Mouse (Mus musculus) hindbrain, embryonic 12.5 days (tissue): ENCODE data around the gene Kcnk7. TPM values are rescaled to one million over a fixed set of nuclear protein-coding genes. Genes with fewer than 3 reads are reported as not detected.
"Not testable (repeated sequence)": the region's sequence is repeated elsewhere in the genome, so short reads cannot be mapped to it uniquely, and the experiment has no call there.

ENCODE experiments used
- ATAC-seq: fragments of 200-750 bp; cut with Nextera tagmentation; 2 replicates; pipeline ENCODE4 v1.8.0; 2017; ENCODE audit warnings: moderate TSS enrichment; ENCODE audit not compliant: low FRiP score
- H3K27ac ChIP-seq: fragments of 300-500 bp; sonication (generic); 2 replicates; pipeline ENCODE4 v1.5.1; 2016; ENCODE audit warnings: mild to moderate bottlenecking
- H3K27me3 ChIP-seq: fragments of 300-500 bp; sonication (generic); 2 replicates; pipeline ENCODE4 v1.6.1; 2016; ENCODE audit warnings: mild to moderate bottlenecking
- H3K36me3 ChIP-seq: fragments of 300-500 bp; sonication (generic); 2 replicates; pipeline ENCODE4 v1.6.1; 2016; ENCODE audit warnings: mild to moderate bottlenecking
- H3K4me1 ChIP-seq: fragments of 300-500 bp; sonication (generic); 2 replicates; pipeline ENCODE4 v1.6.1; 2016
- H3K4me2 ChIP-seq: fragments of 300-500 bp; sonication (generic); replicated peaks from 2 replicates; pipeline ENCODE4 v1.6.1; 2016; ENCODE audit warnings: mild to moderate bottlenecking
- H3K4me3 ChIP-seq: fragments of 300-500 bp; sonication (generic); 2 replicates; pipeline ENCODE4 v1.5.1; 2016; ENCODE audit warnings: mild to moderate bottlenecking
- H3K9ac ChIP-seq: fragments of 300-500 bp; sonication (generic); 2 replicates; pipeline ENCODE4 v1.6.1; 2016; ENCODE audit warnings: mild to moderate bottlenecking, moderate library complexity
- H3K9me3 ChIP-seq: fragments of 300-500 bp; sonication (generic); replicated peaks from 2 replicates; pipeline ENCODE4 v1.6.1; 2016; ENCODE audit warnings: mild to moderate bottlenecking
- WGBS: fragments of 180-500 bp; shearing (Covaris S2); methylation state at CpG from one replicate; pipeline ENCODE4 v1.1.7; 2016; 5-methylcytosine and 5-hydroxymethylcytosine counted together
- polyA plus RNA-seq: library from polyadenylated mRNA; unstranded; fragments of >200 nt; fragmentation: Nextera tagmentation; extraction: Ambion mirVana; gene quantifications from 2 replicates; pipeline ENCODE4 v1.2.1, GENCODE M21; 2016

Gene Kcnk7
- polyA plus RNA-seq, 1 experiment from 2014 or later, result not detected

GRCm38 (mm10) chr19:5684985-5685384 is 19.2 kb upstream of the Kcnk7 start:
- Histone ChIP-seq H3K9me3 (no peaks in the 10 kb centered on the region), H3K9ac (no peak overlapping the region), H3K4me2 (no peak overlapping the region), H3K4me3 (no peak overlapping the region), H3K4me1 (peaks cover 17% of the 10 kb centered on the region), H3K27ac (no peak overlapping the region), H3K27me3 (no peaks in the 10 kb centered on the region), H3K36me3 (peaks cover 67% of the 10 kb centered on the region)
- ATAC-seq, result no peak
- WGBS, result 95% methylated on average over 13 of the region's 13 CpGs

DNA sequence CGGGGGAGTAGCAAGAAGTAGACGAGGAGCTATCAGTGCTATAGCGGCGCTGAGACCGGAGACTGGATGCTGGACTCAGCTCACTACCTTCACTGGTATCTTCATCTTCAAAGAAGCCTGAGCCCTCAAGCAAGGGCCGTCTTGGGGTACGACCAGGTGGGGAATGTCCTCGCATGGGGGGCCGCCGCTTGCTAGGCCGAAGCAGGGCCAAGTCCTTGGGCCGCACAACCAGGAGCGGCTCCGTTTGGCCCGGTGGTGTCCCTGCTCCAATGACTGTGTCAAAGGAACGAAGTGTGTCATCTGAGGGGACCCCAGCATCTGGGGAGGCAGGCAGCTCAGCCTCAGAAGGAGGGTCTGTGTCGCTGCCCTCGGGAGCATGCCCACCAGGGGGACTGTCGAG is 18.7 kb upstream of the Kcnk7 start:
- no peak for ATAC-seq
- Histone ChIP-seq H3K9me3 (no peaks in the 10 kb centered on the region), H3K36me3 (peaks cover 63% of the 10 kb centered on the region), H3K27me3 (no peaks in the 10 kb centered on the region), H3K4me2 (no peak overlapping the region), H3K9ac (no peak overlapping the region), H3K27ac (no peak overlapping the region), H3K4me3 (no peak overlapping the region), H3K4me1 (peaks cover 21% of the 10 kb centered on the region)
- WGBS, result 94% methylated on average over 19 of the region's 19 CpGs

GRCm38 (mm10) chr19:5685861-5686260 is 18.3 kb upstream of the Kcnk7 start:
- no peak overlapping the region for H3K4me2 ChIP-seq
- no peaks in the 10 kb centered on the region for H3K27me3 ChIP-seq
- no peaks in the 10 kb centered on the region for H3K9me3 ChIP-seq
- no peak overlapping the region for H3K9ac ChIP-seq
- H3K4me3 ChIP-seq, result no peak overlapping the region
- no peak overlapping the region for H3K27ac ChIP-seq
- peaks cover 25% of the 10 kb centered on the region for H3K4me1 ChIP-seq
- 95% methylated on average over 11 of the region's 11 CpGs for WGBS
- peaks cover 62% of the 10 kb centered on the region for H3K36me3 ChIP-seq
- no peak for ATAC-seq

- Histone ChIP-seq H3K9ac (no peak overlapping the region), H3K27ac (no peak overlapping the region), H3K4me3 (no peak overlapping the region), H3K9me3 (no peaks in the 10 kb centered on the region), H3K4me1 (peaks cover 31% of the 10 kb centered on the region), H3K4me2 (no peak overlapping the region), H3K27me3 (no peaks in the 10 kb centered on the region), H3K36me3 (peaks cover 62% of the 10 kb centered on the region)
- WGBS, result 93% methylated on average over 13 of the region's 13 CpGs
- no peak for ATAC-seq
Measured at GRCm38 (mm10) chr19:5686437-5686836, 17.7 kb upstream of the Kcnk7 start.

GRCm38 (mm10) chr19:5686954-5687353 is 17.2 kb upstream of the Kcnk7 start:
- WGBS, result 91% methylated on average over 12 of the region's 12 CpGs
- Histone ChIP-seq H3K4me3 (peak overlapping the region; percentile 90; the same call in 1 of the 2 replicates), H3K9ac (peak overlapping the region; percentile 94; the same call in 1 of the 2 replicates), H3K4me1 (peaks cover 36% of the 10 kb centered on the region), H3K36me3 (peaks cover 62% of the 10 kb centered on the region), H3K4me2 (peak overlapping the region; percentile 100)
- not testable (repeated sequence) for H3K27ac ChIP-seq, H3K9me3 ChIP-seq, ATAC-seq, H3K27me3 ChIP-seq

DNA sequence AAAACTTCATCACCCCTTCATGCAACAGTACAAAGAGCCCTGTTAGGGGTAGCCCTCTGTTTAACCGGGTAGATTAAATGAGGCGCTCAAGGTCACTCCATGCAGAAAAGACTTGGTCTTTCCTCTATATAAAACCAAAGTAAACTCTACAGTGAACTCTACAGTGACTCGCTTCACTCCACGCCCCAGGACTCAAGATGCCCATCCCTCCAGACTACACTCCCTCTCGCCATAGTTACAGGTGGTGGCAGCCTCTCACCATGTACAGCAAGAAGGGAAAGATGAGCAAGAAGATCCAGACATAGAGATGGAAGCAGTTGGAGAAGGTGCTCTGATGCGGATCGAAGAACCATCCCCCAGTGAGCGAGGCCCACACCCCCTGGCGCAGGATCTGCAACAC is 16.4 kb upstream of the Kcnk7 start:
- peak overlapping the region; percentile 94 for H3K9ac ChIP-seq
- 20% methylated on average over 9 of the region's 9 CpGs for WGBS
- H3K4me1 ChIP-seq, result peaks cover 44% of the 10 kb centered on the region
- no peak for ATAC-seq
- peak overlapping the region; percentile 100 for H3K4me2 ChIP-seq
- peak overlapping the region; percentile 89 for H3K27ac ChIP-seq
- H3K36me3 ChIP-seq, result peaks cover 55% of the 10 kb centered on the region
- H3K4me3 ChIP-seq, result peak overlapping the region; percentile 90
- H3K27me3 ChIP-seq, result no peaks in the 10 kb centered on the region
- no peaks in the 10 kb centered on the region for H3K9me3 ChIP-seq

DNA sequence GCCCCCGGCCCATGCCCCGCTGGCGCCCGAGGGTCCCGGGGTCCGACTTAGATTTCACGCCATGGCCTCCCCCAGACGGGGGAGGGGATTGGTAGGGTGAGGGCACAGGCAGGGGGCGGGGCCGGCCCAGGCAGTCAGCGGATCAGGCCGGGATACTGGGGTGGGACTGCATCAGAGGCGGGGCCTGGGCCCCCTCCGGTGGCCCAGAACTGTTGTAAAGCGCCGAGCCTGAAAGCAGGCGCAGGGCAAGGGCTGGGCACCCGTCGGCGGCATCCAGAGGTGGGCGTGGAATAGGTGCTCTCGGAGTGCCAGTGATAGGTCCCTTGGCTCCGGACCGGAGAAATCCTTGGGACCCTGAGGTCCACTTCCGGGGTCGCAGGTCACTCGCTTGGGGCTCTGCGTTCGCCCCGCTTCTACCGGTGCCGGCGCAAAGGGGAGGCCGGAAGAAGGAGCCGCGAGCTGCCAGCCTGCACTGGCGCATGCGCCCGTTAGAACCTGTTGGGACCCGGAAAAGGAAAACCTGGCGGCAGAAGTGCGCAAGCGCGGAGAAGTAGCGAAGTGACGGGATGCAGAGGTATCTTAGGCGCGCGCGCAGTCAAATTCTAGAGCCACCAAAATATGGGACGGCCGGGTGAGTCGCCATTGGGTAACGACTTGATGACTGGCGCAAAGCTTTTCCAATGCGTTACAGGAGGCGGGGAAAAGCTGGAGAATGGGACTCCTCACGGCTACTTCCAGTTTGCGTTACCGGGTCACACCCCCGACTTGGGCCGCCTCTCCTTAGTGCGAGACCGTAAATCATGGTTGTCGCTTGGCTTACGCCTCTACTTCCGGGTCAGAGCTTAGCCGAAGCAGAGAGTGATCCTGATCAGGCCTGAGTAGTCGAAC is 15.7 kb upstream of the Kcnk7 start, which contains the start of the genes Map3k11 and Pcnx3:
TSS of gene Map3k11 (plus strand) at position 543 of the 888 bp plus-strand sequence.
TSS of gene Pcnx3 (minus strand) at position 709 of the 888 bp plus-strand sequence.
- Histone ChIP-seq H3K9ac (peak within 1 kb of the TSS; percentile 94), H3K9me3 (no peaks in the 10 kb centered on the region), H3K4me3 (peak within 1 kb of the TSS; percentile 90), H3K4me1 (peaks cover 51% of the 10 kb centered on the region), H3K27me3 (no peaks in the 10 kb centered on the region), H3K36me3 (peaks cover 55% of the 10 kb centered on the region), H3K27ac (peak within 1 kb of the TSS; percentile 89), H3K4me2 (peak within 1 kb of the TSS; percentile 100)
- under 1% methylated on average over 68 of the region's 69 CpGs for WGBS
- ATAC-seq, result peak; percentile 93

- no peak for ATAC-seq
- Histone ChIP-seq H3K4me2 (peak overlapping the region; percentile 100), H3K4me3 (peak overlapping the region; percentile 90), H3K4me1 (peaks cover 55% of the 10 kb centered on the region), H3K9ac (peak overlapping the region; percentile 73), H3K36me3 (peaks cover 53% of the 10 kb centered on the region), H3K9me3 (no peaks in the 10 kb centered on the region), H3K27ac (peak overlapping the region; percentile 74), H3K27me3 (no peaks in the 10 kb centered on the region)
- WGBS, result 1% methylated on average over 7 of the region's 7 CpGs
Measured at GRCm38 (mm10) chr19:5689088-5689428, 15.1 kb upstream of the Kcnk7 start.

GRCm38 (mm10) chr19:5689565-5690342 is 14.4 kb upstream of the Kcnk7 start:
- peak overlapping the region; percentile 90 for H3K4me3 ChIP-seq
- H3K4me1 ChIP-seq, result peaks cover 55% of the 10 kb centered on the region
- peak overlapping the region; percentile 74 for H3K27ac ChIP-seq
- H3K4me2 ChIP-seq, result peak overlapping the region; percentile 100
- no peaks in the 10 kb centered on the region for H3K9me3 ChIP-seq
- WGBS, result 11% methylated on average over 42 of the region's 42 CpGs
- peak overlapping the region; percentile 73 for H3K9ac ChIP-seq
- H3K27me3 ChIP-seq, result no peaks in the 10 kb centered on the region
- H3K36me3 ChIP-seq, result peaks cover 47% of the 10 kb centered on the region
- ATAC-seq, result peak; percentile 16; the same call in 1 of the 2 replicates

- Histone ChIP-seq H3K36me3 (peaks cover 41% of the 10 kb centered on the region), H3K4me2 (peak overlapping the region; percentile 100), H3K4me3 (peak overlapping the region; percentile 90), H3K9ac (peak overlapping the region; percentile 73), H3K27me3 (peaks cover 6% of the 10 kb centered on the region; the same call in 1 of the 2 replicates), H3K9me3 (no peaks in the 10 kb centered on the region), H3K4me1 (peaks cover 56% of the 10 kb centered on the region), H3K27ac (peak overlapping the region; percentile 74; the same call in 1 of the 2 replicates)
- no peak for ATAC-seq
- WGBS, result 78% methylated on average over 15 of the region's 15 CpGs
Measured at GRCm38 (mm10) chr19:5690343-5690735, 13.8 kb upstream of the Kcnk7 start.

- Histone ChIP-seq H3K36me3 (peaks cover 40% of the 10 kb centered on the region), H3K9ac (peak overlapping the region; percentile 73), H3K4me1 (peaks cover 68% of the 10 kb centered on the region), H3K27ac (peak overlapping the region; percentile 49; the same call in 1 of the 2 replicates), H3K9me3 (no peaks in the 10 kb centered on the region), H3K27me3 (peaks cover 8% of the 10 kb centered on the region; the same call in 1 of the 2 replicates), H3K4me2 (peak overlapping the region; percentile 100), H3K4me3 (peak overlapping the region; percentile 90)
- 80% methylated on average over 5 of the region's 5 CpGs for WGBS
- no peak for ATAC-seq
Measured at GRCm38 (mm10) chr19:5691601-5692000, 12.6 kb upstream of the Kcnk7 start.
